Mouse (Mus musculus) mesoderm, embryonic 11.5 days (tissue): ENCODE results near the gene Arid3b.

ENCODE experiments used
- DNase-seq: peaks from one replicate; pipeline ENCODE4 v3.0.0-alpha.2; 2012; ENCODE audit warnings: low read depth, low spot score

Arid3b gene

DNA sequence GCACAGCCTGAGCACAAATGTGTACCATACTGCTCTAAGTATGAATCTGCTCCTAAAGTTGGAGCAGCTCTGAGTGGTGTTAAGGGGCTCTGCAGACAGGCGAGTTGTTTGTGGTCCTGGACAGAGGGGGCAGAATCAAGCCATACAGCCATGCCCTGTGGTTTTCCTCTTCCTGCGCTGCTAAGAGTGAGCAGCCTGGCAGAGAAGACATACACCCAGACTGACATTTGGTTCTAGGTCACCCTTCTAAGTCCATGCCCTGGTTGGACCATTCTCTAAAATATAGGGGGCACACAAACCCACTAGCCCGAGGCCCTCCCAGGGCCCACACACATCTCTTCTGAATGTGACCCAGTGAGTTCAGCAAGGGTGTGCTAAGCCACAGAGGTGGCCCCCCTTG, 46.9 kb downstream of the Arid3b start:
- no peak for DNase-seq

- DNase-seq, result no peak
Measured at GRCm38 (mm10) chr9:57782656-57783055, 53.9 kb downstream of the Arid3b start.

GRCm38 (mm10) chr9:57775736-57776135, 60.9 kb downstream of the Arid3b start:
- DNase-seq, result no peak

DNA sequence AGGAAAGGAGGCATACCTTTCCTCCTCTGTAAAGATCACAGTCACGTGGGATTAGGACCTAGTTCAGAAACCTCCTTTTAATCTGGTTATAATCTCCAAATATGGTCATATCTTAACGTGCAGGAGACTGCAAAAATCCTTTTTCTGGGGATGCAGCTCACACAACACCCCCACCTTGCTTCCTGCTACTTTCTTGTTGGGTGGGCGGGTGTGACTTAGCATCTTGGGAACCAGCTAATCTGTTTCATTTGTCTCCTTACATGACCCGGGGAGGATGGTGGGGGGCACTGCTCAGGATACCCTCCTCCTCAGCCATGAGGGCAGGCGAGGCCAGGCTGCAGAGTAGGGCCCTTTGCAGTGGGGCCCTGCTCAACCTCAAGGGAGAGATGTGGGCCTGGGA, 61.6 kb downstream of the Arid3b start:
- no peak for DNase-seq

- DNase-seq, result peak; percentile 19
Measured at GRCm38 (mm10) chr9:57774168-57774567, 62.4 kb downstream of the Arid3b start.

GRCm38 (mm10) chr9:57773754-57774153, 62.8 kb downstream of the Arid3b start:
- DNase-seq, result no peak

GRCm38 (mm10) chr9:57770836-57771235, 65.8 kb downstream of the Arid3b start:
- no peak for DNase-seq

GRCm38 (mm10) chr9:57770214-57770613, 66.4 kb downstream of the Arid3b start:
- no peak for DNase-seq

- DNase-seq, result no peak
Measured at GRCm38 (mm10) chr9:57769539-57770069, 67.0 kb downstream of the Arid3b start.

GRCm38 (mm10) chr9:57767231-57767630, 69.4 kb downstream of the Arid3b start:
- no peak for DNase-seq

DNA sequence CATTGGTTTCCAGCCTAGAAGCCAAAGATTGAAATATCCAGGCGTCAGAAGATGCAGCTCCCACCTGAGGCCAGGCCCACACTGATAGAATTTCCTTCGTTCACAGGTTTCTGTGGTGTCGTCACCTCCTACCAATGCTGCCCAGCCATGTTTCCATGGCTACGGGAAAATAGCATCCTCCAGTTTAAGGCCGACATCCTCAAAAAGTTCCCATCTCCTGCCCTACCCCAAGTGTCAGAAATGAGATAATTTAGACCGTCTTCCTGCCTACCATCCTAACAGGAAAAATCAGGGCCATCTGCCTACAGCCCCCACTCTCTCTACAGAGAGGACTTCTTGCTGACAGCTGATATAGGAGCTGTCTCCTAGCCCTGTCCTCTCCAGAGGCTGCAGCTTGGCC, 70.2 kb downstream of the Arid3b start:
- peak; percentile 25 for DNase-seq

DNA sequence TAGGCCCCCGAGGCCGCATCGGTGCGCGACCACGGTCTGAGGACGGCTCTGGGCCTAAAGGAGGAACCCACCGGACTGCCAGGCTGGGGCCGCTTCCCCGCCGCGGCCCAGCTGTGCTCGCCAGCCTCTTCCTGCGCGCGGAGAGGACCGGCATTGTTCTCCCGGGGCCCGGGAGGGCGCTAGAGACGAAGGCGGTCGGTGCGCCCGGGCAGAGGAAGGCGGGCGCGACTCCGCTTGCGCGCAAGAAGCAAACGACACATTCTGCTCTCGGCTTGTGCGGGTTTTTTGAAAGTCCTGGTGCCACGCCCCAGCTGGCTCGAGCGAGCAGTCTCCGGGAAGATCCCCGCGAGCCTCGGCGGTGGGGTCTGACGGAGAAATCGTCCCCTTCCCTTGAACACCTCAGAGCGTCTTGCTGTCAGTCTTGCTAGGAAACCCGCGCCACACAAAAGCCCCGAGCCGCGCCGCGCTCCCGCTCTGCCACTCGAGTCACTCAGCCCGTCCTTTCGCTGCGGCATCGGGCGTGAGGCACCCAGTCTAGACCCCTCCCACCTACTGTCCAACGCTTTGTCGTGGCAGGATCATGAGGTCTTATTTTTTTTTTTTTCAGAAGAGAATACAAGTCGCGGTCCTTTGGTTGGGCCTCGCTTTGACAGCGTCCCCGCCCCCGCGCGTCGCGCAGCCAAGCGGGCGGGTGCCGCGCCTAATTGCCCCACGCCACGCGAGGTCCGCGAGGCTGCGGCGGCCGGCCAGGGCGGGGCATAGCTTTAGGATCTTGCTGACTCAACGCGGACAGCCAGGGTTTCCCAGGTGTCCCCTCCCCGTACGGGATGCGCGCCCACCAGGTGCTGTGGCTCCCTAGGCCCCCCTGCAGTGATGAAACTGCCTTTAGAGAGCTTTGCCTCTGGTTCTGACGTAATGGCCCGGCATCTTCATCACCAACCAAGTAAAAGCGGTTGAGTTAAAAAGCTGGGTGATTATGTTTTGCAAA, 70.9 kb downstream of the Arid3b start, which contains the start of gene Clk3:
Gene Clk3, minus strand, starts transcription at position 497 of the 988 bp plus-strand sequence.
- DNase-seq, result peak; percentile 64

GRCm38 (mm10) chr9:57764974-57765363, 71.6 kb downstream of the Arid3b start:
- peak; percentile 93 for DNase-seq

GRCm38 (mm10) chr9:57764147-57764973, 72.2 kb downstream of the Arid3b start:
- peak; percentile 11 for DNase-seq

- DNase-seq, result peak; percentile 23
Measured at GRCm38 (mm10) chr9:57762563-57762991, 74.0 kb downstream of the Arid3b start.

DNA sequence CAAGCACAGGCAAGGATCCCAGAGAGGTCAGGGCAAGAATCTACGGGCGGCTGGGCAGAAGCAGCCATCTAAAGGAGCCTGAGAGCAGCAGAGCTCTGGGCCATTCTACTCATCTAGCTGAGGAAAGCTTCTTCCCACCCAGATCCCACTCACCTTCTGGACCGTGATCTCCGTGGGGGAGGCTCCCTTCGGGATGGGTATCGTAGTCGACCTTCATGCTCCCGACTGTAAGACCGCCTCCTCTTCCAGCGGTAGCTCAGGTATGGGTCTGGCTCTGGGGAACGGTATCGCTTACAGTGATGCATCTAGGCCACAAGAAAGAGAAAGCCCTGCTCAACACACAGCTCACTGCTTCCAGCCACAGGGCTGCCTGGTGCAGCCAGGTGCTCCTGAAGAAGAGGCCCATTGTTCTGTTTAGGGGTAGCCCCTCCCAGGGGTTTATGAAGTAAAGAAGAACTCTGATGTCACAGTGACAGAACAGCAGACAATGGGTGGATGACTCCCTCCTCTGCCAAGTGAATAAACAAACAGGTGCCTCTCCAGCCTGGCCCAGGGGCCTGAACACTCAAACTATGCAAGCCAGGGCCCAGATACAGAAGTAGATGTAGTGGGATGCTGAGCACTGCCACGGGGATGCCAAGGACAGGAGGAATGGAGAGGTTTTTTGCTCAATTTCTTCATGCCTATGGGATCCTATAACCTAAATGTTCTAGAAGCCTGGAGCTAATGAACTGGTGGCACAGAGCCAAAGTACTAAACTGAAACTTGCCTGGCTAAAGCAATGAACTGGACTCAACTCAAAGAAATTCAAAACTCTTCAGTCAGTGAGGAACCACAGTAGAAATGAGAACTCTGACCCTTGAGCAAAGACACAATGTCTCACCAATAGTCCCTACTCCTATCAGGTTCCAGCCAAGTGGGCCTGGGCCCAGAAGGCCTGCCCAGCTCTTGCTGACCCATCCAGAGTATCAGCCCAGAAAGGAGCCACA, 74.7 kb downstream of the Arid3b start:
- DNase-seq, result no peak

- no peak for DNase-seq
Measured at GRCm38 (mm10) chr9:57760416-57761146, 76.0 kb downstream of the Arid3b start.

- peak; percentile 66 for DNase-seq
Measured at GRCm38 (mm10) chr9:57759289-57759688, 77.3 kb downstream of the Arid3b start.

DNA sequence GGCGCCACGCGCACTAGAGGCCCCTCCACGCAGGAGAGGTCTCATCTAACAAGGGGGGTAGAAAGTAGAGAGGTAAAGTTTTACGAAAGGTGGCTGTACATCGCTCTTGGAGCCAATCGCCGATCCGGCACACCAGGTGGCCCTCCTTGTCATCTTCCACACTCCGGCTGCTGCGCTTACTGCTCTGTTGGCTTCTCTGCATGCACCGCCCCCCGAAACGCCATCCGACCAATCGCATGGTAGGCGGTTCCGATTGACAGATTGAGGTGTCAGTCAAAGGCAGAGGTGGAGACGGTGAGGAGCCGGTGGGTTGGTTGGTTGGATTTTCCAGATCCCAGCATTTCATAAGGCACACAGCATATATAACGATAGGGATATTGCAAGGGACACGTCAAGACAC, 78.1 kb downstream of the Arid3b start:
- DNase-seq, result peak; percentile 13

DNA sequence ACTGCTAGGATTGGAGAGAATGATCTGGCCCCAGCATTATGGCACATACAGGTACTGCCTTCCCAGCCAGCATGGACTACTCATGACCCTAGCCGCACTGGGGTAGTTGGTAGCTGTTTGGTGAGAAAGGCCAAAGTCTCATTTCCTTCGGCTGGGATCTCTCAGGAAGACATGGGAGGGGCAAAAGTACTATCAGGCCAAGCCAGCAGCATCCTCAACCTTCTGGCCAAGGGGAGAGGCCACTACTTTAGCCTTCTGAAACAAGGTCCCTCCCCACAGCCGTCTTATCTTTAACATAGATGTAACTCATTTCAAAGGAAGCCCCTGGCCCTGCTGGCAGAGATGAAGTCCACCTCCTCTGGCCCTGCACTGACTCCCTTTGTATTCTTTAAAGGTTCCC, 79.0 kb downstream of the Arid3b start:
- no peak for DNase-seq
